Mouse (Mus musculus) layer of hippocampus, postnatal 36 days (tissue): ENCODE measurements around the gene Gm37240. TPM values are rescaled to one million over a fixed set of nuclear protein-coding genes. Genes with fewer than 3 reads are reported as not detected.
A peak's percentile ranks its signal among the peaks of the same experiment; 100 is the strongest.

Experiments
- DNase-seq, 2 experiments: peaks; one replicate each; pipeline ENCODE4 v3.0.0; 2022
- total RNA-seq, 2 experiments: library from RNA; stranded (reverse); gene quantifications; 2 replicates each; pipeline ENCODE4 v1.2.3; 2021

The Gm37240 gene
- total RNA-seq, 2 experiments from 2014 or later: not detected

GRCm38 (mm10) chr3:85020137-85020536, 867.2 kb downstream of the Gm37240 start:
- no peak for DNase-seq

GRCm38 (mm10) chr3:85015667-85016066, 871.7 kb downstream of the Gm37240 start:
- DNase-seq: peak; percentile 71 to 73

GRCm38 (mm10) chr3:85012889-85013288, 874.4 kb downstream of the Gm37240 start:
- DNase-seq: no peak

GRCm38 (mm10) chr3:85005257-85005656, 882.1 kb downstream of the Gm37240 start:
- no peak for DNase-seq

GRCm38 (mm10) chr3:84988880-84989279, 898.4 kb downstream of the Gm37240 start:
- DNase-seq: no peak

GRCm38 (mm10) chr3:84985121-84985625, 902.1 kb downstream of the Gm37240 start:
- DNase-seq: peak; percentile 45 to 51

GRCm38 (mm10) chr3:84982688-84983087, 904.6 kb downstream of the Gm37240 start:
- DNase-seq: no peak

GRCm38 (mm10) chr3:84980158-84980557, 907.2 kb downstream of the Gm37240 start:
- DNase-seq: no peak

- no peak for DNase-seq
Observed at GRCm38 (mm10) chr3:84978676-84979075, 908.6 kb downstream of the Gm37240 start.

- DNase-seq: no peak
Observed at GRCm38 (mm10) chr3:84974193-84974592, 913.1 kb downstream of the Gm37240 start.

GRCm38 (mm10) chr3:84972881-84973280, 914.4 kb downstream of the Gm37240 start:
- DNase-seq: no peak

- no peak for DNase-seq
Observed at GRCm38 (mm10) chr3:84971561-84971960, 915.8 kb downstream of the Gm37240 start.

- no peak for DNase-seq
Observed at GRCm38 (mm10) chr3:84967364-84967763, 920.0 kb downstream of the Gm37240 start.

- DNase-seq: no peak
Observed at GRCm38 (mm10) chr3:84965156-84965555, 922.2 kb downstream of the Gm37240 start.

GRCm38 (mm10) chr3:84955857-84956256, 931.5 kb downstream of the Gm37240 start:
- no peak for DNase-seq

GRCm38 (mm10) chr3:84955011-84955775, 932.1 kb downstream of the Gm37240 start:
- DNase-seq: no peak

- no peak for DNase-seq
Observed at GRCm38 (mm10) chr3:84952585-84953187, 934.6 kb downstream of the Gm37240 start.

GRCm38 (mm10) chr3:84952135-84952534, 935.2 kb downstream of the Gm37240 start:
- DNase-seq: peak; percentile 76 to 78

- DNase-seq: no peak
Observed at GRCm38 (mm10) chr3:84951698-84952097, 935.6 kb downstream of the Gm37240 start.

GRCm38 (mm10) chr3:84949387-84949786, 937.9 kb downstream of the Gm37240 start:
- DNase-seq: no peak

GRCm38 (mm10) chr3:84946381-84946780, 940.9 kb downstream of the Gm37240 start:
- DNase-seq: no peak

GRCm38 (mm10) chr3:84944933-84945332, 942.4 kb downstream of the Gm37240 start:
- no peak for DNase-seq
